Mouse (Mus musculus): ENCODE data around the gene Desi1.
"Not testable (repeated sequence)": the region's sequence is repeated elsewhere in the genome, so short reads cannot be mapped to it uniquely, and the experiment has no call there.

Gene Desi1

DNA sequence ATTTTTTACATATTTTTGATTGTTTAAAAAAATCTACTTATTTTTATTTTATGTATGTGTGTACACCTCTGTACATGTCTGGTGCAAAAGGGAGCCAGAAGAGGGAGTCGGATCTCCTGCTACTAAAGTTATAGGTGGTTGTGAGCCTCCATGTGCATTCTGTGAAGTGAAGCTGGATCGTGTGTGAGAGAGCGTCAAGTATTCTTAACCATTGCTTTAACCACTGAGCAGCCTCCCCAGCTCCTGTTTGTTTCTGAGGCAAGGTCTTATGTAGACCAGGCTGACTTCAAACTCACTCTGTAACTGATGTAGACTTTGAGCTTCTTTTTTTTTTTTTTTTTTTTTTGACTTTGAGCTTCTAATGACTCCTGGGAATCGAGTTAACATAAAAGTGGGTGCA lies 16.2 kb downstream of the Desi1 start:
- no peak for DNase-seq

DNA sequence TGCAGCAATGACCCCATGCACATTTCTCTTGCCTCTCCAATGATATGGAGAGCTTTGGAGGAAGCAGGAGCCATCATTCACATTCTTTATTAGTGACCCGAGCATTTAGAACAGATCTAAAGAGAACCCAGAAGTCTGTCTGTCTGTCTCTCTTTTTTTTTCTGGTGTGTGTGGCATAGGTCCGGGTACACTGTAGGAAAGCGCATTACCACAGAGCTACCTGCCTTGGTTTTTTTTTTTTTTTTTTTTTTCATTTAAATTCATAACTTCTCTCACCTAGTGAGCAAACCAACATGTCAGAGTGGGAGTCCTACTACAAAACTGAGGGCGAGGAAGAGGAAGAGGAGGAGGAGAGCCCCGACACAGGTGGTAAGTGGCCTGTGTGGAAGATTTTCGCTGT lies 16.8 kb downstream of the Desi1 start:
- DNase-seq, result no peak

DNA sequence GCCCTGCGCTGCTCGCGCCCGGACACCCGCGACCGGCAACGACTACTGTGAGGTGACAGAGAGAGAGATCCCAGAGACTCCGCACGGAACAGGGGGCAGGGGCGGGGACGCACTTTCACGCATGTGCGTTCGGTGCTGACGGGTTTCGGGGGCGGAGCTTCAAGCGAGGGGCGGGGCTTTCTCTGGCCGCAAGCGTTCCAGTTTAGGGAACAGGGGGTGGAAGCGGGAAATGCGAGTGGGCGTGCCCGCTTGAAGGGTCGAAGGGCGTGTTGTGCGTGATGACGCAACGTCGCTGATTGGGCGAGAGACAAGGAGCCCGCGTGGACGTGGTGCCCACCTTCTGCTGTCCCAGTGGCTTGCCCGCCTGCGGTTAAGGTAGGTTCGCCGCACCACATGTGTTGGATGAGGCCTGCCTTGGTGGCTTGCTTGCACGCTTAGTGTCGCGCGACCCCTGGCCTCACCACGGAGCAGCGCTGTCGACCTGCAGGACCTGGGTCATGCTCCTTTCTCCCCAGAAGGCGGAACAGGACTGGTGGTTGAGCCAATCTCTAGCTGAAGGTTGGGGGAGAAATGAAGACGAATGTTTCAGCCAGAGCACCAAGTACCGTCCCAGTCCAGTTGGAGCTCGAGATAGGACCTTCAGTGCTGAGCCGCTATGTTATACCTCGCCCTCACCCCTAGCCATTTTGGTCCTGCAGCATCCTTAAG lies 17.4 kb downstream of the Desi1 start:
- DNase-seq, result peak; percentile 100

DNA sequence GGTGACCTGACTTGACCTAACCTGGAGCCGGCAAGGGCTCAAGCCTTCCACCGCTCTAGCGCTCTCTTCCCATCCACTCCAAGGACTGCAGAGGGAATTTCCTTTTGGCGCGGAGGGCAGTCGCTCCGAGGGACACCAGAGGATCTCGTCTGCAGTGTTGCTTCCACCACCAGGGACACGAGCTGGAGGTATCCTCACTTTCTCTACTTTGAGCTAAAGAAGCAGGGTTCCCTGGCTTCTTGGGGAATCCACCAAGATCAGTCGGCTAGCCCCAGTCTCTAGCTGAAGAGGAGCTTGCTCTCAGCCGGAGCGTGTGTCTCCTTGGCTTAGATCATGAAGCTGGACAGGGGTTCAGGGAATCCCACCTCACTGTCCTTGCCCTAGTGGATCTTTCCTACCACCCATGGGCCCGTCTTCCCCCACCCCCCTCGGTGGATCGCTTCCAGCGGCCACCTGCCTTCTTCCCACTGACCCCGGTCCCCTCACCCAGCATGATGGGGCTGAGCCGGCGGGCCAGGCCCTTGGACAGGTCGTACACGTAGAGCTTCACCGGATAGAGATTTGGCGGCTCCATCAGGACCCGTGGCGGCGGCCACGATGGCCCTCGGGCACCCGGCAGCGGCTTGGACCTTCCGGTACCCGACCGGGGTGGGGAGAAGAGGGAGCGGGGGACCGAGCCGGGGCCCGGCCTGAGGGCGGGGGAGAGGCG lies 18.1 kb downstream of the Desi1 start:
- peak; percentile 46 for DNase-seq

DNA sequence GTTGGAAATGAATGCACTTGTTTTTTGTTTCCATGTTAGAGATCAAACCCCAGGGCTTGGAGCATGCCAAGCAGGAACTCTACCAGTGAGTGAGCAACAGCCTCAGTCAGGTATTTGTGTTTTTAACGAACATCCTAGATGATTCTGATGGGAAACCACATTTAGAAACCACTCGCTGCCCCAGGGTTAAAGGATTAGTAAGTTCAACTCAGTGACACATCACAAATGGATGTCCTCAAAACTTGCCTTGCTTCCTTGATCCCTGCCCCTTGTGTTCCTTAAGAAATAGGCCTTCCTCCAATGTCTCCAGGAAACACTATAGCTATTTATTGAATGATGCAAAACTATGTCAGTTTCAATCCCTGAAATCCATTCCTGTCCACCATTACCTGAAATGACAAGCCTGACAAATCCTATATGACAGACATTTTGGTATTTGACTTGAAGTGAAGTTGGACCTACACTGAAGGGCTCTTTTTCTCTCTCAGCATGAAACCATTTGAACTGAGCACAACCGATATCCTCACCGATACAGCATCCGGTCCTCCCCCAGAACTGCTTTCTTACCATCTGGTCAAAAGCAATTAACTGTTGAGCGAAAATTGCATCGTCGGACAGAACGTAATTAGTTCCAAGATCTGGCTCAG lies 18.8 kb downstream of the Desi1 start:
- no peak for DNase-seq

DNA sequence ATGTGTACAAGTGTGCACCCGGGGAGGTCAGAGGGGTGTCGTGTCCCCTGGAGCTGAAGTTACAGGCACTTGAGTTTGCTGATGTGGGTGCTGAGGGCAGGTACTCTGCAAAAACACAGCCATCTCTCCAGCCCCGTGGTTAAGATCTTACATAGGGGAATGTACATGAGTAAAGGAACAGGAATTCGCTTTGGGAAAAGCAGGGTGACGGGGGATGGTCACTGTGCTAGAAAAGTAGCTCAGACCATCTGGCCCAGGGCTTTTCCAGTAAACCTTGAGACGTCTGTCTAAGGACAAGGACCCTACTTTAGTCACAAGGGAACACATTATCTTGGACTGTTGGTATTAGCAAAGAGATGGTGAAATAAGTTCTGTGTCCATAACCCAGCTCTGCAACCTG lies 21.7 kb downstream of the Desi1 start:
- DNase-seq, result no peak

DNA sequence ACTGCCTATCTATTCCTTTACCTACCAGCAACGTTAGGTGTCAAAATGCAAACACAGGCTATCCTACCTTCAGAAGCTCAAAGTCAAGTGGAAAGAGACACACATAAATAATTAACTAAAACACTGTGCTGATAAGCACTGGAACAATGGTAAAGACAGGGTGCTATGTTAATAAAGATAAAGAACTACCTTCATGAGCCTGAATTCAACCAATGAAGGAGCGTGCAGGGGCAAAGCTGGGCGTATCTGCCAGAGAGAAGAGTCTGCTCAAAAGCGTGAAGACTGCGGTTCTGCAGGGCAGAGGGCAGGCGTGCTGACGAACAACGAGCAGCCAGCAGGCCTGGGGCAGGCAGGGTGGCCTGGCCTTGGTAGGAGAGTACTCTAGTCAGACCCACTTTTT lies 29.4 kb downstream of the Desi1 start:
- no peak for DNase-seq

DNA sequence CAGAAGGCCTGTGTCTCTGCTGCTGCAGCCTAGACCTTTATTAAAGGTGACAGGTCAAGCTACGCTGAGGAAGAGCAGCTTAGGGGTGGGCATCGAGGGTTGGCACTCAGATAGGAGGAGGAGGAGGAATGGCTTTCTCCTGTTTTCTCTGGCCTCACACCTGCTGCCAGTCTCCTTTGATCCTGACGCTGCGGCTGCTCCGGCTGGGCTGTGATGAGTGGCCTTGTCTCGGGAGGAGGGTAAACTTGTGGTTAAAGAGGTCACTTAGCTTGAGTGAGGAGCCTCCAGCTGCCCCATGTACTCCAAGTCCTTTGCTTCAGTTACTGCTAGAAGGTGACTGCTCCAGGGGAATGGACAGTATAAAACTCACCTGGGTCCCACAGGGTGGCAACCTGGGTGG lies 39.7 kb downstream of the Desi1 start:
- DNase-seq, result no peak

DNA sequence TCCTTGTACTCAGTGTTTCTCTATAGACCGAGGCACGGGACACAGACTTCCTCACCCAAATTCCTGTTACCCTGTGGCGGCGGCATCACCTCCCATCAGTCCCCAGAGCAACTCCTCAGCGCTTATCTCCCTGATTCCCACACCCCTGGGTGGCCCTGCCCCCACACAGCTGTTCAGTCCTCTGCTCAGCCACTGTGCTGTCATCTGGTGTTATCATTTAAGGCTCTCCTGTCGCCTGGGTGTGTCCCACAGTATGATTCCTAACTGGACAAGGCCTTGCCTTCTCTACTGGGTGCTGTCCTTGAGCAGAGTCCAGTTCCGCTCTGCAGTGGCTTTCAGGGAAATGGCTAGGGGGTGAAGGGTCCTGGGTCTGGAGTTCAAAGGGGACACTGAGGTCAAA lies 43.1 kb downstream of the Desi1 start:
- no peak for DNase-seq

DNA sequence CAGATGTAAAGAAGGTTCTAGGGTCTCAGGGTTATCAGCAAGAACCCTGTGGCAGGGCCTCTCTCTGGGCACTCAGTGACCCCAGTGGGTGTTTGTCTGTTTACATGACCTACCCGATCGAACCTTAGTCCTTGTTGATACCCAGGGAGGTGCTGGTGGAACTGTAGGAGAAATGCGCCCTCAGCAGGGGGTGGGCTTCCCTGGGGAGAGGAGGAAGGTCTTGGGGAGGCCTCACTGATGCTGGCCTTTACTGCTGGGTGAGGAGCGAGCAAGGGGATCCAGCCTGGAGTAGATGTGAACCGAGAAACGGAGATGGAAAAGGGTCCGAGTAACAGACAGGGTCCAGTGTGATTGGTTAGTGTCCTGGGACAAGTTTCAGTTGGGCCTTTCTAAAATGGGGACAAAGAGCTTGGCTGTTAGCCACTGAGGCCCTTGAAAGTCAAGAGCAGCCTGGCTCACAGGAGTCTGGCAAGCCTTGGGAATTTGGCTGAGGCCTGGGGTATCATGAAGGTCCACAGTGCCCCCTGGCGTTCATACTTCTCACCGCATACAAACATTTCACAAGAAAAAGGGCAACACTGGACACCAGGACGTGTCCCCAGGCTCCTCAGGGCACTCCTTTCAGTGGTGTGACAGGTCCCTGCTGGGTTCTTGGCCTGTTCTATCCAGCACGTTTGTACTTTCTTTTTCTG lies 44.1 kb downstream of the Desi1 start:
- DNase-seq, result peak; percentile 90

DNA sequence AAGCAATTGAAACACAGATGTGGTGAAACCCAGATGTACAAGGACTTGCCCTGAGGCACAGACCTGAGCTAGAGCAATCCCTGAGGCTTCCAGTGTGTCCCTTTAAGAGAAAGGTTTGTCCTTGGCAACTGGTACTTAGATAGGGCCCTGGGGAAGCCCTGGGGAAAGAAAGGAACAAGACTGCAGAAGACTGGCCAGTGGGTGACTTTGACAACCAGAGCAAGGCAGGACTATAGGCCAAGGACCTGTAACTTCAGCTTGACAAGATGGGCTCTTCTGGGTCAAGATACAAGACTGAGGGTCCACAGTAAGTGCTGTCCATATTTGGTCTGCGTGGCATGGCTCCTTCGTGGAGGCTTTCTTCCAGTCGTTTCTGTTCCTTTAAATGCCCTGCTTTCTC lies 46.0 kb downstream of the Desi1 start, which contains the start of gene Xrcc6:
Xrcc6 (plus strand) TSS at position 190 of the 400 bp plus-strand sequence.
- DNase-seq, result no peak

DNA sequence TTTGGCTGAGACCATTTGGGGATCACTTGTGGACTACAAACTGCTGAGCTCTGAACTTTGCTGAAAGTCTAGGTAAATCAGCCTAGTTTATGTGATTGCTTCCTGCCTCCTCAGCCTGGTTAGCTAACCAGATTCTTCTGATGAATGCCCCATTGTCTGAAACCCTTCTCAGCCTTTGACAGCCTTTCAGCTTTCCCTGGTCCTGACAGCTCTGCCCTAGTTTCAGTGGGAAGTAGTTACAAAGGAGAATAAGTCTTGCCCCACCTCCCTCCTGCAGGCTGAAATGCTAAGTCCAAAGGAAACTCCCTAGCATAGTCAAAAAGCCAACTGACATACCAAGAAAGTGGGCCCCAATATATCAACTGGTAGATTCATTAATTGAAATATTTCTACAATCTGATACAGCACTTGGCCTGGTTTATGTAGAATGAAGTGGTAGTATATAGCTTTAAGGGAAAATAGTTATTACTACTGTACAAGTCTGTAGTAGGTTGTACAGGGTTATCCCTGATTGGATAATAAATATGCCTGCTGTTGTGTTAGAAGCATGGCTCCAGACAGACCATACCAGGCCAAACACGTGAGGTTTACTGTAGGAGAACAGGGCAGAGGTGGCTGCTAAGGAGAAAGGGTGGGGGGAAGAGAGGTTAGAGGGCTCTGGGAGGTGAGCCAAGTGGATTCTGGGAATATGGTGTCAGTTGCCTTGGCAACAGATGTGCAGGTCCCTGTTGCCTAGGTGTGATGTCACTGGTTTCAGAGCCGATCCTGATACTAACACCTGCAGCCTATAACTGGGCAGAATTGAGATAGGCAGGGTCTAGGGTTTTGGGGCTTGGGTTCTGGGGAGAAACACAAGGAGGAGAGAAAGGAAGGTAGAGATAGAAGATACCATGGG lies 48.1 kb downstream of the Desi1 start:
- DNase-seq, result no peak

DNA sequence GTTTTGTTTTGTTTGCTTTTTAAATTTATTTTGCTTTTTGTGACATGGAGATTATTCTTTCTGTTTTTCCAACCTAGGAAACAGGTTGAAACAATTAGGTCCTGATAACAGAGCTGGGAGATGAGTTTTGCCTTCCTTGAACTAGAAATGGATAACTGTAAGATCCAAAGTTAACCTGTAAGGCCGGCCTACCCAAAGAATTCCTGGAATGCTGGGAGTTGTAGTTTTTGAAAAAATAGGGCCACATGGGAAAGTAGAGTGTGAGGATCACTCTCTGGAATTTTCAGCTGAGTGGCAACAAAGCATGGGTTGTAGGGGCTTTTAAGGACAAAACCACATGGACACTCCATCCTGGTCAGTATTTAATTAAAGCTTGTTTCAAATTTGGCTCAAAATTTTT lies 51.5 kb downstream of the Desi1 start:
- DNase-seq, result no peak

DNA sequence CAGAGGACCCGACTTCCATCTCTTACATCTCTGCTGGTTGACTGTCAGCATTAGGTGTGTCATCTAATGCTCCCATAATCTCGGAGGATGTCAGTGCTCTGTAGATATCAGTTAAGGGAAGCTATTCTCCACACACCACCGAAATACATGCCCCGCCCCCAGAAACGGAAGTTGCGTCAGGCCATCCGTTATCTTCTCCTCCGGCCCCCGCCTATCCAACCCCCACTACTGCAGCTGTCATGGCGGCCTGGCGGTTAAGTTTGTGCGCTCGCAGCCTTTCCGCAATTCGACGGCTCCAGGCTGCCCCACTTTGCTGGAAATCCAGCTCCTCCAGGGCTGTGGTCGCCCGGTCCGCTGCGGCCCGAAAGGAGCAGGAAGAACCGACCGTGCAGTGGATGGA lies 53.3 kb downstream of the Desi1 start, which contains the start of gene 1700029P11Rik:
1700029P11Rik (plus strand) TSS at position 220 of the 400 bp plus-strand sequence.
- no peak for DNase-seq

DNA sequence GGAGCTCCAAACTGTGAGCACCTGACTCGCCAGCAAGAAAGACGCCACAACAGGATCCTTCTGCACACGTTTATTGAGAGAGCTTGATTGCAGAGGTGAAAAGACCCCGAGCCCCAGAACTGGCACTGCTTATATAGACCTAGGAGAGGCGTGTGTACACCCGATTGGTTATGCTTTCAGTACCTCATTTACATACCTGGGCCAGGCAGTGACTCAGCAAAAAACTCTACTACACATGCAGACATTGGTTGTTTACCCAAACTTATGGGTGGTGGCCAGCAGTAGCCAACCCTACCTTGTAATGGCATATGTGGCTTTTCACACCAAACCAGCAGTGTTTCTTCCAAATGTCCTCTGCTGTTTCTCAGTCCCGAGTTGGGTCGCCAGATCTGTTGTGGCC lies 58.5 kb downstream of the Desi1 start:
- DNase-seq, result not testable (repeated sequence)

DNA sequence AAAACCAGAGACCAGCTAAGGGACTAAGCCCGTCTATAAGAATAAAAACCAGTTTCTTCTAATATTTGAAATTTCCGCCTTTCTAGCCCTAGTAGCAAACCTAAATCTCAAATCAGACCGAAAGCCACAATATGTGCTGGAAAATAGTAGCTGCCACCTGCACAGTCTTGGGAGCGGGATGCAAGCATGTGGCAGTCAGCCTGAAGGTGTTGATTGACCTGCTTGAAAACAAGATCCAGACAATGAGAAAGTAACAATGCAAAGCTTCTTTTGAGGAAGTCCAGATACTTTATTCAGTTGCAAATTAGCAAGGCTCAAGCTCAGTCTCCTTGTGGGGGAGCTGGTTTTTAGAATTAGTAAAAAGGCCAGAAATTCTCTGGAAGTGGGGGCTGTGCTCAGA lies 63.2 kb downstream of the Desi1 start:
- not testable (repeated sequence) for DNase-seq

DNA sequence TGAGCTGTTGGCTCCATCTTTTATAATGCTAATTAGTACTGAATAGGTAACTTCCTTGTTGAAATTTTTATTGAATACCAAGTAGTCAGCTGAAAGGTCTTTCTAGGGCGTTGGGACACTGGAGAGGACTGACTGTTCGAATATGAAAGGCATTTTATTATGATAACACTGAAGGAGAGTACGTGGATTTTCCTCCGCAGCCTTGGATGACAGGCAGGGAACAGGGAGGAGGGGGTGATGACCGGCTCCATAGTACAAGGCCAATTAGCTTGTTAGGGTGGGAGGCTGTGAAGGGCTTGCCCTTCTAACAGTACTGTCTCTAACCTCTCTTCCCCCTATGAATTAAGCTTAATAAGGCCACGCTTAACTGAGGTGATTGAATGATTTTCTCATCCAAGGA lies 64.0 kb downstream of the Desi1 start:
- not testable (repeated sequence) for DNase-seq

DNA sequence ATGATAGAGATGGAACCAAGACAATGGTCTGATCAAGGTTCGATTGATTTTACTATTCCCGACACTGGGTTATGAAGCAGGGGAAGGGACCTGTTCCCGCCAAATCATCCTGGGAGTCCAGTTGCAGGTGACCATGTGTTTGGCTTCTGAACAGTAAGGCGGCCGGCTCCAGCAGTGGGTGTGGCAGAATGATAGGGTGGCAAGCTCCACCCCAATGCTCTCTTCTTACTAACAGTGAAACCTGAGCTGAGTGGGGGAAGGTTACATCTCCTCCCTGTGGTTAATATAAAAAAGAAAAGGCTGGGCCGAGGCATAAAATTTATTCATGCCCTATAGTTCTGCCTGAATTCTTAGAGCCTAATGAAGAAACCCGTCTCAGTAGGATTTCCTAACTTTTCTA lies 64.5 kb downstream of the Desi1 start:
- DNase-seq, result peak; percentile 39

DNA sequence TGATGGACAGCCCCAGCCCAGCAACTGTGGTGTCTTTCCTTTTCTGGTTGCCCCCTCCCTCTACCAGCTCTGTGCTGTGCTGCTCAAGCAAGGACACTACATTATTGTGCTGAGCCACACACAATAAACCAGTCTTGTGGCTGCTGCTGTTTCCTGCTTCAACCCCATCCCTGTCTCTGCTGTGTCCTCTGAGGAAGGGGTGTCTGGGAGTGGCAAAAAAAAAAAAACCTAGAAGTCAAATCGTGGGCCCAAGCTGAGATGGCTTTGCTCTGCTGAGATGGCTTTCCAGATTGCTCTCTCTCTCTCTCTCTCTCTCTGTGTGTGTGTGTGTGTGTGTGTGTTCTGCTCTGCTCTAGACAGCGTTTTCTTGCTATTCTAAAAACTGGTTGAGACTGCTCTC lies 65.2 kb downstream of the Desi1 start:
- no peak for DNase-seq

DNA sequence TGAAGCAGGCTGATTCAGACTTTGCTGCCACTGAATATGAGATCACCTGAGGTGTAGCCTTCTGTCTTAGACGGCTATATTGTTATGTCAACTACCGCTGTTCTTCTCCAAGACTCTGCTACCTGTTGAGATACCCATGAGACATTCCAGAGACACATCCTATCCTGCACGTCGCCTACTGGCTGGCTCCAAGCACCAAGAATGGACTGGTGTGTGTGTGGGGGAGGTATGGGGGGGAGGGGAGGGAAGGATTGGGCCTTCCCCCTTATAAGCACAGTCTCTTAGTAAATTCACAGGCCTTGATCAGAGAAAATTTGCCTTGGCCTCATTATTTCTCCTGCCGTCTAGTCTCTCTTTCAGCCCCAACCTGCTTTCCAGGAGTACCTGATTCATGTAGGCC lies 65.8 kb downstream of the Desi1 start:
- no peak for DNase-seq

DNA sequence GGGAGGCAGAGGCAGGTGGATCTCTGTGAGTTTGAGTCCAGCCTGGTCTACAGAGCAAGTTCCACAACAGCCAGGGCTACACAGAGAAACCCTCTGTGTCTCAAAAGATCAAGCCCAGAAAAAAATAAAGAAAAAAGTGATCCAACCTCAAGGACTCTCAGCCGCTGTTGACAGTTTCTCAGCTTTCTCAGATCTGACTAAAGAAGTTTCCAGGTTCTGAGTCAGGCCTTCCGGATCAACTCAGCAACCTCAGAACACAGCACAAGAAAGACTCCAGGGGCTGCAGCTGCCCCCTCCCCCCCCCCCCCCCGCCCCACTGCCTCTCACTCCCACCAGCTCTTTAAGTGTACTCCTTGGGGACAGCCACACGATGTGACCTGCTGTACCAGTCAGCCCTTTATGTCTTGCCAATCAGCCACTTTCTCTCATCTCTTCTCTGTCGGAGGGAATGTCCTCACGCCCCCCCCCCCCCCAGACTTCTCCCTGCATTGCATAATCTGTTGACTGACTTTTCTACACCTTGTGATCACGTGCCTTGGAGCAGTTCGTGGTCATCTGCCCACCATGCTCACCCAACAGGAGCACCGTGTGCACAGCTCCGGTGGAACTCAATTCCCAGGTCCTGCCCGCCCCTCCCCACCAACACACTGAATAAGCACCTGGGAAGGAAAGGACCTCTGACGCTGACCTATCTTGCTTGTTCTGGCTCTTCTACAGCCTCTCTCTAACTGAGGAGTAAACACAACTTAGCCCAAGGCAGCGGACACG lies 67.4 kb downstream of the Desi1 start:
- DNase-seq, result no peak

Measured in kidney, adult 18-20 months (tissue).